Mouse (Mus musculus) cortical plate, adult 2 months (tissue): ENCODE results near the gene Espl1. TPM values are rescaled to one million over a fixed set of nuclear protein-coding genes. Genes with fewer than 3 reads are reported as not detected.

Source experiments
- H3K27ac ChIP-seq: fragments of 200-500 bp; 2 replicates; pipeline ENCODE4 v1.5.1; 2012; ENCODE audit warnings: low read length, control low read depth, inconsistent platforms; ENCODE audit not compliant: insufficient read depth
- H3K4me1 ChIP-seq: fragments of 200-500 bp; 2 replicates; pipeline ENCODE4 v1.6.1; 2011; ENCODE audit warnings: low read length; ENCODE audit not compliant: control insufficient read depth, insufficient read depth
- H3K4me3 ChIP-seq: fragments of 200-500 bp; 2 replicates; pipeline ENCODE4 v1.5.1; 2011; ENCODE audit warnings: mild to moderate bottlenecking, low read length, control low read depth; ENCODE audit not compliant: insufficient read depth
- CTCF ChIP-seq: fragments of 200-500 bp; IDR thresholded peaks from 2 replicates; pipeline ENCODE4 v1.5.1; 2011; ENCODE audit warnings: mild to moderate bottlenecking, control low read depth, low read length; ENCODE audit not compliant: insufficient read depth; ENCODE audit errors: extremely low read depth
- POLR2A ChIP-seq: fragments of 200-500 bp; IDR thresholded peaks from 2 replicates; pipeline ENCODE4 v1.6.1; 2011; ENCODE audit warnings: mild to moderate bottlenecking, low read length, control low read depth; ENCODE audit not compliant: insufficient read depth; ENCODE audit errors: extremely low read depth
- polyA plus RNA-seq: library from polyadenylated mRNA; depleted of rRNA; stranded (reverse); fragments of >200 nt; gene quantifications from 2 replicates; pipeline ENCODE4 v1.2.3, GENCODE M21; 2012

Espl1 gene
- polyA plus RNA-seq, 1 experiment, result 0.52 TPM

GRCm38 (mm10) chr15:102255547-102256255 is 40.4 kb upstream of the Espl1 start:
- TF ChIP-seq POLR2A, result no peak
- no peak for TF ChIP-seq CTCF
- H3K4me3 ChIP-seq, result peak overlapping the region; percentile 65; the same call in 1 of the 2 replicates
- H3K27ac ChIP-seq, result no peak overlapping the region
- peaks cover 6% of the 10 kb centered on the region for H3K4me1 ChIP-seq

- peak overlapping the region; percentile 75 for H3K27ac ChIP-seq
- no peak for TF ChIP-seq CTCF
- no peak for TF ChIP-seq POLR2A
- H3K4me3 ChIP-seq, result peak overlapping the region; percentile 65
- peaks cover 6% of the 10 kb centered on the region for H3K4me1 ChIP-seq
Measured at GRCm38 (mm10) chr15:102256431-102257201, 39.5 kb upstream of the Espl1 start.

- Histone ChIP-seq H3K4me1 (peaks cover 6% of the 10 kb centered on the region), H3K27ac (peak within 1 kb of the TSS; percentile 75), H3K4me3 (peak within 1 kb of the TSS; percentile 65)
- no peak for TF ChIP-seq POLR2A
- TF ChIP-seq CTCF, result no peak
Measured at GRCm38 (mm10) chr15:102257202-102258075, 38.6 kb upstream of the Espl1 start, which contains the start of gene Rarg. Gene Rarg, minus strand, starts transcription at chr15:102257517.

- Histone ChIP-seq H3K27ac (no peak overlapping the region), H3K4me3 (peak overlapping the region; percentile 65; the same call in 1 of the 2 replicates), H3K4me1 (peaks cover 6% of the 10 kb centered on the region)
Measured at GRCm38 (mm10) chr15:102258076-102258470, 38.0 kb upstream of the Espl1 start.

GRCm38 (mm10) chr15:102258581-102259253 is 37.3 kb upstream of the Espl1 start:
- H3K4me3 ChIP-seq, result no peak overlapping the region
- TF ChIP-seq POLR2A, result no peak
- TF ChIP-seq CTCF, result no peak
- peaks cover 6% of the 10 kb centered on the region for H3K4me1 ChIP-seq
- H3K27ac ChIP-seq, result no peak overlapping the region

More at GRCm38 (mm10) chr15:102258076-102258470, 38.0 kb upstream of the Espl1 start:
- TF ChIP-seq CTCF (no peak), POLR2A (no peak; the same call in 1 of the 2 replicates)

GRCm38 (mm10) chr15:102262582-102262981 is 33.5 kb upstream of the Espl1 start:
- H3K4me3 ChIP-seq, result no peak overlapping the region
- no peak for TF ChIP-seq POLR2A
- TF ChIP-seq CTCF, result no peak
- H3K27ac ChIP-seq, result no peak overlapping the region
- H3K4me1 ChIP-seq, result peaks cover 4% of the 10 kb centered on the region

GRCm38 (mm10) chr15:102263037-102263436 is 33.0 kb upstream of the Espl1 start:
- no peak overlapping the region for H3K27ac ChIP-seq
- H3K4me1 ChIP-seq, result peaks cover 3% of the 10 kb centered on the region; the same call in 1 of the 2 replicates
- no peak overlapping the region for H3K4me3 ChIP-seq
- TF ChIP-seq POLR2A (no peak), CTCF (no peak)

GRCm38 (mm10) chr15:102265548-102265947 is 30.5 kb upstream of the Espl1 start:
- Histone ChIP-seq H3K27ac (no peak overlapping the region), H3K4me3 (no peak overlapping the region), H3K4me1 (no peaks in the 10 kb centered on the region)
- TF ChIP-seq POLR2A, result no peak
- TF ChIP-seq CTCF, result no peak

GRCm38 (mm10) chr15:102270274-102270960 is 25.6 kb upstream of the Espl1 start, which contains the start of gene Gm9918:
Gene Gm9918, plus strand, starts transcription at chr15:102270563.
- Histone ChIP-seq H3K4me3 (no peak within 1 kb of the TSS), H3K27ac (no peak within 1 kb of the TSS), H3K4me1 (no peaks in the 10 kb centered on the region)
- TF ChIP-seq POLR2A, result no peak
- no peak for TF ChIP-seq CTCF
